Mouse (Mus musculus): Measurements from ENCODE around the gene Crym. TPM values are rescaled to one million over a fixed set of nuclear protein-coding genes. Genes with fewer than 3 reads are reported as not detected.

Crym gene
- 100 to 1,000 TPM in 1 of 2 experiments, 10 to 100 TPM in 1; 93.0 to 101 TPM for total RNA-seq (2021)

- intact Hi-C loops (cut with DNase I), result loop anchor here (5.0 to 10.0 kb wide), 3 partner anchors 94 to 527 kb away; partner anchors contain the start of gene Abca15
- DNase-seq (ENCODE audit: low spot score in 2 of 2), result peak; percentile 24 to 25
These were observed at the start of gene Crym for GRCm38 (mm10) chr7:120201771-120202170. Gene Crym (minus strand): TSS chr7:120202111.

GRCm38 (mm10) chr7:120241092-120241491 lies 39.2 kb upstream of the Crym start:
- no peak for DNase-seq (ENCODE audit: low spot score in 2 of 2)
- intact Hi-C loops (cut with DNase I), result no loop called here

GRCm38 (mm10) chr7:120228541-120228940 lies 26.6 kb upstream of the Crym start:
- intact Hi-C loops (cut with DNase I), result no loop called here
- peak; percentile 6 to 84 for DNase-seq (ENCODE audit: low spot score in 2 of 2)

DNA sequence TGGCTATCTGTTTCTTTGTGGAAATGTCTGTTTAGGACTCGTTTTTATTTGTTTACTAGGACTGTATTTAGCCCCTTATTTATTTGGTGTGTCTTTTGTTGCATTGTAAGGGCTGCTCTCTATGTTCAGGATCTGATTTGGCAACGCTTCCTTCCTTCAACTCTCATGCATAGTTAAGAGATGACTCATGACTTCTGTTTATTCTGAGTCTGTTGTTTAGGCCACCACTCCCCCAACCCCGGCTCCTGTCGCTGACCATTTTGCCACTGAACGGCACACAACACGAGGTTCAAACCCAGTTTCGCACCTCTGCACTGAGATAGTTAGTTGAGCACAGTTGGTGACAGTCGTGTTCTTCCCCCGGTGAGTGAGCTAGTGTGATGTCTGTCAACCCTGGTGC lies 4.1 kb upstream of the Crym start:
- intact Hi-C loops (cut with DNase I), result loop anchor here (2.0 to 10.0 kb wide), 2 partner anchors 357 to 531 kb away; no protein-coding TSS in a partner anchor
- DNase-seq (ENCODE audit: low spot score in 2 of 2), result peak in 1 of 2 experiments; percentile 7

DNA sequence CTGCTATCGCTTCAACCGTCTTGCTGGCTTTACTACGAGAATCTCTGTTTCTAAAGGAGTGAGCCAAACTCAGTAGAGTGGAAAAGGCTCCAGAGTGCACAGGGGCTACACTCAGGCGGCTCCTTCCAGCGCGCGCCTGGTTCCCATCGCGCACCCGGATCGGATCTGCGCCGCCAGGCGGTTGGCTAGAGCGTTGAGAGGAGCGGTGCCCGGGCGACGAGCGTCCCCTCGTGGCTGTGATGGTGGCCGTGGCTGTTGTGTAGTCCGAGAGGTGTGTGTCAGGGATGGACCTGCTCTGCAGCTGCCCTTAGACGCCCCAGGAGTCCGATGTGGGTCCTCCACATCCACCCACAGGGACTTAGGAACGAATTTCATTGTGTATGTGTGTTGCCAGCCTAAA lies 1.9 kb upstream of the Crym start, which contains the start of gene Abca14:
Gene Abca14, plus strand, starts transcription at position 173 of the 400 bp plus-strand sequence.
- DNase-seq (ENCODE audit: low spot score in 2 of 2), result peak; percentile 87 to 88
- intact Hi-C loops (cut with DNase I), result loop anchor here (1.0 to 10.0 kb wide), 5 partner anchors 79 to 529 kb away; partner anchors contain the start of gene Abca15

- intact Hi-C loops (cut with DNase I), result loop anchor here (5.0 to 10.0 kb wide), 3 partner anchors 94 to 526 kb away; partner anchors contain the start of gene Abca15
These were observed 623 bp downstream of the Crym start for GRCm38 (mm10) chr7:120201231-120201744.

DNA sequence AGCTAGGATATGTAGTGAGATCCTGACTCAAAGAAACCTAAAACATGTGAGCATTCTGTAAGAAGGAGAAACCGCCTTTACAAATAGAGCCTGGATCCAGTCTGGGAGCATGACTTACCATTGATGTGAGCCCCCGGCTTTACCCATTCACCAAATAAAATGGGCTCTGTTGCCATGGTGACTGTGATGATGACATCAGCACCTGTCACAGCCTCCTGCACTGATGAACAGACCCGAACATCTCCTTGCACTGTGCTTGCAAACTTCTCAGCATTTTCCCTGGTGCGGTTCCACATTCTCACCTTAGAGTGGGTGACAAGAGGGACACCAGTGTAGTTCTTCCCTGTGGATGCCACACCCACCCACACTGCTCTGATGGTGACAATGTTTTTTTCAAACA lies 6.7 kb downstream of the Crym start:
- intact Hi-C loops (cut with DNase I), result no loop called here
- peak in 1 of 2 experiments; percentile 5 for DNase-seq (ENCODE audit: low spot score in 2 of 2)

More at GRCm38 (mm10) chr7:120201231-120201744, 623 bp downstream of the Crym start:
- no peak for DNase-seq (ENCODE audit: low spot score in 2 of 2)

DNA sequence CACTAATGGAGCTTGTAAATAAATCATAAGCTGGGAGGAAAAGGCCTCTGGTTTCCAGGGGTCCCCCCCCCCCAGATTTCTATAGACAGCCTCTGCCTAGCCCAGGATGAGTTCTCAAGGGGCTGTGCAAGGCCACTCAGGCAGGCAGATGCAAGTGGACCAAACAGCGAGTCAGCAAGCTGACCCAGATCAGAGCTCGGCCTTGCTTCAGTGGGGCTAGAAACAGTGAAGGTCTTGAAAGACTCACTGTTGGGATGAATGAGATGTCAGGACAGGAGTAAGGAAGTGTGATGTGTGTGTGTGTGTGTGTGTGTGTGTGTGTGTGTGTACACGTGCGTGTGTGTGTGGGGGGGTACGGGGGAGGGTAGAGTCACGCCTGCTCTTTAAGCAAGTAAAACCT lies 9.1 kb downstream of the Crym start:
- intact Hi-C loops (cut with DNase I), result no loop called here
- DNase-seq (ENCODE audit: low spot score in 2 of 2), result no peak

GRCm38 (mm10) chr7:120192207-120192606 lies 9.7 kb downstream of the Crym start:
- intact Hi-C loops (cut with DNase I), result no loop called here
- DNase-seq (ENCODE audit: low spot score in 2 of 2), result peak in 1 of 2 experiments; percentile 33

- no peak for DNase-seq (ENCODE audit: low spot score in 2 of 2)
- intact Hi-C loops (cut with DNase I), result no loop called here
These were observed 11.7 kb downstream of the Crym start for GRCm38 (mm10) chr7:120190150-120190665.

- intact Hi-C loops (cut with DNase I), result no loop called here
- no peak for DNase-seq (ENCODE audit: low spot score in 2 of 2)
These were observed 12.4 kb downstream of the Crym start for GRCm38 (mm10) chr7:120189369-120190149.

- no peak for DNase-seq (ENCODE audit: low spot score in 2 of 2)
- intact Hi-C loops (cut with DNase I), result no loop called here
These were observed 13.0 kb downstream of the Crym start for GRCm38 (mm10) chr7:120188946-120189345.

GRCm38 (mm10) chr7:120182891-120183290 lies 19.0 kb downstream of the Crym start:
- no peak for DNase-seq (ENCODE audit: low spot score in 2 of 2)
- intact Hi-C loops (cut with DNase I), result no loop called here

- no peak for DNase-seq (ENCODE audit: low spot score in 2 of 2)
- intact Hi-C loops (cut with DNase I), result no loop called here
These were observed 20.3 kb downstream of the Crym start for GRCm38 (mm10) chr7:120181401-120182230.

DNA sequence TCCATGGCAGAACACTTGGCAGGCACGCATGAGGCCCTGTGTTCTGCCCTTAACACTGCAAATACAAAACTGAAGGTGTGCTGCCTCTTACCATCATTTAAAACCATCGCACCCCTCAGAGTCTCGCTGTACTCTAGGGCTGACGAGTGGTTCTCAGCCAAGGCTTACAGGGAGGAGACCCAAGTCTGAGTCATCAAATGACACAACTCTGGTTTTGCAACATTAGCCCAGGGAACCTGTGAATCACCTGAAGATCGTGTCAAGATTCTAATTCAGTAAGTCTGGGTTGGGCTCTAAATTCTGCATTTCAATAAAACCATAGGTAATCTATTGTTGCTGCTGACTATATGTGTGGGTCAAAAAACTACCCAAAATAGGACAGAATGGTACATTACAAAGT lies 21.4 kb downstream of the Crym start:
- DNase-seq (ENCODE audit: low spot score in 2 of 2), result no peak
- intact Hi-C loops (cut with DNase I), result no loop called here

GRCm38 (mm10) chr7:120178935-120179334 lies 23.0 kb downstream of the Crym start:
- no peak for DNase-seq (ENCODE audit: low spot score in 2 of 2)
- intact Hi-C loops (cut with DNase I), result no loop called here

GRCm38 (mm10) chr7:120177611-120178010 lies 24.3 kb downstream of the Crym start:
- no peak for DNase-seq (ENCODE audit: low spot score in 2 of 2)
- intact Hi-C loops (cut with DNase I), result no loop called here

DNA sequence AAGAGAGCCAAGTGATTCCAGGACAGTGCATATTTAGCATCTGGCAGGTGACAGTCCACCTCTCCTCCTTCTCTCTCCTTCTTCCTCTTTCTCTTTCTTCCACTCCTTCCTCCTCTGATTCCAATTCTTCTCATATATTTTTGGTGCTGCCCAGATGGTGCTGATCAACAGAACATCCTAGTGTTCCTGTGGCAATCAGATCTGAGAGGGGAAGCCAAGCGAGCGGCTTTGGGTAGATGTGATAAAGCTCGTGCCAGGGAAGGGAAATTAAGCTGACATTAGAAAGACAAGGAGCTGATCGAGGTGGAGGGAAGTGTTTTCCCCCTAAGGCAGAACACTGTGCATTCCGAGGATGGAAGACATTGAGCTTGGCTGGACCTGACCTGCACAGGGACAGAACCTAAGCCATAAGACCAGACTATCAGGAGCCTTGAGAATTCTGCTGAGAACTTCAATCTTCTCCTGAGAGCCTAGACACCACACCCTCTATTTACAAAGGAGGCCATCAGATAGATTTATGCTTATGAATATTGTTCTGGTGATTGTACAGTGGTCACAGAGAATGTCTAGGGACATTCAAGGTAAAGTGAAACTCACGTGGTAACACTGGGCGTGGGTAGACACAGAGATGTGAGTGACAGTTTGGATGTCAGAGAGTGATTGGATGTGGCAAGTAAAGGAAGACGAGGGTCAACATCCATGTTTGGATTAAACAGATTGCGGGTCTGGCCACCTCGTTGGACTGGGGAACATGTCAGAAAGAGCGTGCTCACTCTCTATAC lies 27.0 kb downstream of the Crym start:
- DNase-seq (ENCODE audit: low spot score in 2 of 2), result peak in 1 of 2 experiments; percentile 44
- intact Hi-C loops (cut with DNase I), result no loop called here

Measured in left cerebral cortex, postnatal 25 days (tissue).